Mouse (Mus musculus): ENCODE measurements around the gene Stard8. TPM values are rescaled to one million over a fixed set of nuclear protein-coding genes. Genes with fewer than 3 reads are reported as not detected.

Gene Stard8
- total RNA-seq, 2 experiments from 2014 or later = 0.28 to 0.42 TPM

DNA sequence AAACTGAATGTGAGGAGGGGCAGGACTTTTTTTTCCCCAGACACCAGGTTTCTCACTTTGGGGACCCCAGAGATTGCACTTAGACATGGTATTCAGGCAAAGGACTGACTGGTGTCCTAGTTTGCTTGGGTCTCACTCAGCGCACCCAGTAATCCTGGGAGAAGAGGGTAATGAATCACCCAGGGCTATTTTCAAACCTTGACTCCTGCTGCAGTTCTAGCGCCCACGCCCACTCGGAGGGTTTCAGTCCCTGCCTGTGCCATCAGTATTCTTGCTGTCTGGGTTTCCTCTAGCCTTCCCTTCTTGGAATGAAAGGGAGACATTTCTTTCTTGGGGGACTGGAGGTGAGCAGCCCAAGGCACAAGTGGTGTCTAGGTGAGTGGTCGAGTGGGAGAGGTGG is 40.7 kb downstream of the Stard8 start:
- no peak for ATAC-seq (replicated peaks; ENCODE audit: low FRiP score, low TSS enrichment, poor library complexity, severe bottlenecking)

DNA sequence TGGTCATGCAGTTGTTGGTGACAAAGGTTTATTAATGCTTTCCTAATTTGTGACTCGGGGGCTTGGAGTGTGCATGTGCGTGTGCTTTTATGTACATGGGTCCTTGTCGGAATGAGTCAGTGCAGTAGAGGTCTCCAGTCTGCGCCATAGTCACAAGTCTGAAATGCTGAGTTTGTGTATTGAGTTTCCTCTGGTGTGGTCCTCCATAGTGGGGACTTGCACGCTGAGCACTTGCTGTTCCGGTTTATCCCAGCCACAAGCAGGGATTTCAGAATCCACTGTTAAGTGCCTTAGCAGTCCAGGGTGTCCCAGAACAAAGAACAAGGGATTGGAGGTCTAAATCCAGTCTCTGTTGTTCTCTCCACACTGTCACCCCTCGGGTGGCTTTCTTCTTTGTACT is 42.3 kb downstream of the Stard8 start:
- no peak for ATAC-seq (replicated peaks; ENCODE audit: low FRiP score, low TSS enrichment, poor library complexity, severe bottlenecking)

DNA sequence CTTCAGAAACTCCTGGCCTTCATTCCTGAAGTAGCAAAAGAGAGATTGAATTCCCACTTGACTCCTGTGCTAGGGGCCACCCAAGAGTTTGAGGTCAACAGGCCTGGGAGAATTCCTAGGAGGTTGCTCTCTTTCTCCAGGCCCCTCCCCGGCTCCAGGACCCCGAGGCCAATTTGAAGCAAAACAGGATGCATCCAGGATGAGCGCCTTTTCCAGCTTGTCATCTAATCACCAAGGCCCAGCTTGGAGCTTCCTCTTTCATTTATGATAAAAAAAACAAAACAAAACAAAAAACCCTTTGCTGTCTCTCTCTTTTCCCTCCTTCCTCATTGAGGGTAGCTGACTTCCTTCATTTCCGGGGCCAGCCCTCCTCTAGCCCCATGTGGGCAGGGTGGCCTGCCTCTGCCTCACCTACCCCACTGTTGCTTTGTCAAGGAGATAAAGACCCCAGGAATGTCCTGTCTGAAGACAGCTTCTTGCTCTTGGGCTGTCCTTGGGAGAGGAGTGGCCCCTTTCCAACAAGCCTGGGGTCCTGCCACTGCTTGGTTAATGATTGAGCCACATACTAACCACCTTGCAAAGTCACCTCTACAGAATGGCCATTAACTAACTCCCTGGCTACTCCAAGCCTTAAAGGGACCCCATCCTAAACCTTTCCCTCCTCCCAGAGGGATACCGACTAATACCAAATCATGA is 43.5 kb downstream of the Stard8 start:
- ATAC-seq (replicated peaks; ENCODE audit: low FRiP score, low TSS enrichment, poor library complexity, severe bottlenecking) = no peak

DNA sequence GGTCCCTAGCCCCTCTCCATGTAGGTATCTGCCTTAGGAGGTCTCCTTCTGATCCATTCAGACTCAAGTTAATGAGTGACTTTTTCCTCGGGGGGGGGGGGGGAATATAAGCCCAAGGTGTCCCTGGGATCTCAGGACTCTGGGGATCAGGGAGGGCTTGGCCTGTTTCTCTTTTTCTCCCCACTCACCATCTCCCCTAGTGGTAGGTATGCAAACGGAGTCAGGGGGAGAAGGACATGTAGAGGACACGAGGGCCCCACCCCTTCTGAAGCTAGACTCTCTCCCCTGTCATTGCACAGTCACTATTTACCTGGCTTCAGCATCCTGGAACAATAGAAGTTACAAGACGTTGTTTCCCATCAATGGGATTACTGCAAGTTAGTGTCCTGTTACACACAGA is 45.1 kb downstream of the Stard8 start:
- ATAC-seq (replicated peaks; ENCODE audit: low FRiP score, low TSS enrichment, poor library complexity, severe bottlenecking) = no peak

DNA sequence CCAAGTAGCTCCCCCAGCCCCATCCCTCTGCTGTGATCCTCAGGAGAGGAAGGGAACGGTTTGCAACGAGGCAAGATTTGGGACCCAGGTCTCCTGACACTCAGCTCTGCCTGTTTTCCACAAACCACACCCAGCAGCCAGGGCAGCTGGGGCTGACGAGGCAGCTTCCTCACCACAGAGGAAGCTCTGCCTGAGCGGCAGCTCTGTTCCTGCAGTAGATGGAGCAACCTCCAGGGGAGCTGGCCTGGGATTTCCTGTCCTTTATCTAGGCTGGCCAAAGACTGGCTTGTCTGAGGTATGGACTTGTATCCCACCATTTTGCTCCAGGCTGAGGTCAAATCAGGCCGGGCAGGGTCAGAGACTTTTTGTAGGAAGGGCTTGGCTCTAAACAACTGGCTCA is 46.2 kb downstream of the Stard8 start:
- ATAC-seq (replicated peaks; ENCODE audit: low FRiP score, low TSS enrichment, poor library complexity, severe bottlenecking) = peak; percentile 71

DNA sequence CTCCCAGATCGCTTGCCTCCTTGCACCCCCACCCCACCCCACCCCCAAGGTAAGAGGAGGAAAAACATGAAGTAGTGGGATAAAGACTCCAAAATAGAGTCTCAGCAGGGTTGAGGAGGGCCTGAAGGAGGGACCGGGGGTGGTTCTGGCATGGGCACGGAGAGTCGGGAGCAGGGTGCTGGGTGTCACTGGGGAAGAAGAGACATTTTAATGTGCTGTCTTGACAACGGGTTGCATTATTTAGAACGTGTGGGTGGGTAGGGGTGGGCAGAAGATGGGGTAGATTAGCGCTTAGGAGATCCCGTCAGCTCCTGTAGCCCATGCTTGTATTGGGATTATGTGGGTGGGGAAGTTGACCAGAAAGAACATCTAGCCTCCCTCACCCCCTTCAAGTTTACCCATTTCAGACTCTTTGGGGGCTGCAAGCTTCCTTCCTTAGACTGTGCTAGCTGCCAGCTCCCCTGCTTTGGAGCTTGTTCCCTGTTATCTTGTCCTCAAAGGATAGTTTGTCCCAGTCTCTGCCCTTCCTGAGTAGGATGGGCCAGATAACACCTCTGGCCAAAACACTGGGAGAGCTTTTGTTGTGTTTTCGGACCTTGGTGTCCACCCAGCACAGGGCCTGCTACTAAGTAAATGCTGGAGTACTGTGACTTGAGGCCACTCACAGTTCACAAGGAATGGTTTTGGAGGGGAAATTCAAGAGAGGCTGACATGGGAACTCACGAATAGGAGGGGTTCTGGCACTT is 47.9 kb downstream of the Stard8 start:
- ATAC-seq (replicated peaks; ENCODE audit: low FRiP score, low TSS enrichment, poor library complexity, severe bottlenecking) = no peak

DNA sequence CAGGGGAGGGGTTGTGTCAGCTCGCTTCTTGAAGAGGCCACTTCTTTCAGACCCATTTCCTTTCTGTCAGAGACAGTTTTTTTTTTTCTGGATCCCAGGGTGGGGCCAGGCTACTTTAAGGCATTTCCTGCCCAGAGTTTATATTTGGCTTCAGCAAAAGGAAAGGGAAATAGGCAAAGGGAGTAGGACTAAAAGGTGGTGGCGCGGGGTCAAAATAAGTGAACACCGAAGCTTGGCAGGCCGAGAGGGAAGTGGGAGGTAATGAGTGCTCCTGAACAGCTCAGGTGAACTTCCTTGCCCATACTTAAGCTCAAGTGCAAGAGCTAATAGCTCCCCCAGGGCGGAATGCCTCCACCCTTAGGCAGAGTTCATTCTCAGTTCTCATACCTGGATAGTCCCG is 49.2 kb downstream of the Stard8 start:
- no peak for ATAC-seq (replicated peaks; ENCODE audit: low FRiP score, low TSS enrichment, poor library complexity, severe bottlenecking)

DNA sequence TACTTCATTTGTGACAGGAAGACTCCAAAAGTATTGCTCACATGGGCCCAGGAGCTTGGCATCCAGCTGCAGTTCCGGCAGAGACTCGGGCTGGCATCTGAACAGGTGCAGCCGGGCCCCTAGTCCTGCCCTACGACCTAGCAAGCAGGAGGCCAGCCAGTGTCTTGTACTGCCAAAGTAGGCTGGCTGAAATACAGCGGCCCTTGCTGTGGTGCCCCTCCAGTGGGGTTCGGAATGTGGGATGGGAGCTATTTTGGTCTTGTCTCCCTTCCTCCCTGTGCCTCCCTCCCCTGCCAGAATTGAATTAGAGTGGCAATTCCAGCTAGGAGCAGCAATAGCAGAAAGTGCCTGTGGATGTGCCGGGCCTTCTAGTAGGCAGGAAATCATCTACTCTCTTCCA is 51.5 kb downstream of the Stard8 start:
- ATAC-seq (replicated peaks; ENCODE audit: low FRiP score, low TSS enrichment, poor library complexity, severe bottlenecking) = no peak

DNA sequence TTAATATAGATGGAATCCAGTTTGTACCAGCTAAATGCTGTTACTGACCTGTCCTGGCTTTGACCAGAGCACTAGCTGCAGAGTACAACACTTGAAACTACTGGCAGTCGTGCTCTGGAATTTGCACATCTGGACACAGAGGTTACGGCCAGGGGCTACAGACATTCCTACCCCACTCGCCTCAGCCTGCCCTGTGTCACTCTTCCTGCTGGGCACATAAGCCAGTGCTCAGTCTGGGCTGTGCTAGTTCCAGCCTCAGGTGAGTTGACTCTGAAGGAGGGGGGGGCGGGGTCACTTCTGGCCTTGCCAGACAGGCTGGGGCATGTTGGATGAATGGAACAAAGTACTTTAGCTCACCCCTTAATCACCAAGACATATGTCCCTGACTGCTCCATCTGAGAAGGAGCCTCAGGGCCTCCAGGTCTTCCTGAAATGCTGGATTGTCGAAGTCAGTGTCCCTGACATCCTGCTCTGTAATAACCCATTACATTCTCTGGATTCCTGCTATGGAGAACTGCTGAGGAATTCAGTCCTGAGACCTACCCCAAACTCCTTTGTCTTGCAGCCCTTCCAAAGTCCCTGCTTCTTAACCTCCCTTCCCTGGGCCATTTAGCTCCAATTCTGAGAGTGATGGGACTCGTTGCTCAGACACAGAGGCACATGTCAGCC is 54.9 kb downstream of the Stard8 start:
- ATAC-seq (replicated peaks; ENCODE audit: low FRiP score, low TSS enrichment, poor library complexity, severe bottlenecking) = no peak

DNA sequence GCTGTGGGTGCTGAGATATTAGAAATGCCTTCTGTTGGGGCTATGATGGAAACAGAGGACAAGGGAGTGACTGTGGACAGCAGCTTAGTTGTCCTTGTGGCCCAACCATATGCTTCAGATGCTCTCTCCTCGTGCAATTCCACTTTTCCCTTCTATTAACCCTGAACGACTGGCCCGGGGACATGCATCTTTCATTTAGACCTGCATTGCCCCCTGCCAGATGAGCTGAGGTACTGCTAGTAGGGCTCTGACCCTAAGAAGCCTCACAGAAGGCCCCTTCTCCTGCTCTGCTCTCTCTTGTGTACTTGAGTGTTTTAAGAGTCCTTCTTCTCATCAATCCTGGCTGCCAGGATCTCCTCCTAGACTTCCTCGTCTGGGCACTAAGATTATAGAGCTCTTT is 56.1 kb downstream of the Stard8 start:
- ATAC-seq (replicated peaks; ENCODE audit: low FRiP score, low TSS enrichment, poor library complexity, severe bottlenecking) = no peak

DNA sequence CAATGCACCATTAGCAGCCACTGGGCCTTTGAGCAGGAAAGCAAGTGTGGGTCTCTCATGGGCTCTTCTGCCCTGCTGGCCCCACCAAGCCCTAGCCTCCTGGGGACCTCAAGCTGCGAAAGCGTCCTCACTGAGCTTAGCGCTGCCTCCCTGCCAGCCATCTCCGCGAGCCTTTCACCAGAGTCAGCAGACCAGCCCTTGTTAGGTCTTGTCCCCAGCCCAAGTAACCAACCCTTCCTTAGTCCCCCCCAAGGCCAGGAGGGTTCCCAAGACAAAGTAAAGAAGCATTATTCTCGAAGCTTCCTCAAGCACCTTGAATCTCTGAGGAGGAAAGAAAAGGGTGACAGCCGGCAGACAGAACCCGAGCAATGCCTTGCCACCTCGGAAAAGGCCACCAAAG is 62.5 kb downstream of the Stard8 start:
- no peak for ATAC-seq (replicated peaks; ENCODE audit: low FRiP score, low TSS enrichment, poor library complexity, severe bottlenecking)

DNA sequence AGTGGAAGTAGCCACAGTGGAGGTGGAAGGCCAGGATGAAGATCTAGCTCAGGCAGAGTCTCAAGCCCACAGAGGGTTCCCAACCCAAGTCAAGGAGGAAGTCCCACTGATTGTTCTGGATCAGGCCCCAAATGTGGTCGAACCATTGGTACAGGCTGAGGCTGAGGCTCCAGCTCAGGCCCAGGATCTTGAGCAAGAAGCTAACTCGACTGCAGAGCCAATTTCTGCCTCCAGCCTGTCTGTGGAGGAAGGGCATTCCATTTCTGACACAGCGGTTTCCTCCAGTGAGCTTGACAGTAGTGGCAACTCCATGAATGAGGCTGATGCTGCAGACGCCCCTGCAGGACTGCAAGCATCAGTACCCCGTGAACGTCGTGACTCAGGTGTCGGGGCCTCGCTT is 63.5 kb downstream of the Stard8 start:
- ATAC-seq (replicated peaks; ENCODE audit: low FRiP score, low TSS enrichment, poor library complexity, severe bottlenecking) = no peak

DNA sequence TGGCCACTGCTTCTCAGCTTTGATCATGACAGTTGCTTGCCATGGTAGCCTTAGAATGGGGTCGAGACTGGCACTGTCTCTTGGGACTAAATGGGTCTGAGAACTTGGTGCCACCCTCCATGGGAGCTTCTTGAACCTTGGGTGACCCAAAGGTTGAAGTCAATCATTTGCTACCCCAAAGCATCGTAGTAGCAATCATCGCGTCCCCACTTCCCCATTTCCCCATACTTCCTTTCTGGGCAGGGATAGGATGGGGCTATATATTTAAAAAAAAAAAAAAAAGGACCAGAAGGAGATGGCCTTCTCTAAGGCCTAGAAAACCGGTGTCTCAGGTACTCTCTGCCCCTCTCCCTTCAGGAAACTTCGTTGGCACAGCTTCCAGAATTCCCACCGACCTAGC is 64.2 kb downstream of the Stard8 start:
- ATAC-seq (replicated peaks; ENCODE audit: low FRiP score, low TSS enrichment, poor library complexity, severe bottlenecking) = no peak

DNA sequence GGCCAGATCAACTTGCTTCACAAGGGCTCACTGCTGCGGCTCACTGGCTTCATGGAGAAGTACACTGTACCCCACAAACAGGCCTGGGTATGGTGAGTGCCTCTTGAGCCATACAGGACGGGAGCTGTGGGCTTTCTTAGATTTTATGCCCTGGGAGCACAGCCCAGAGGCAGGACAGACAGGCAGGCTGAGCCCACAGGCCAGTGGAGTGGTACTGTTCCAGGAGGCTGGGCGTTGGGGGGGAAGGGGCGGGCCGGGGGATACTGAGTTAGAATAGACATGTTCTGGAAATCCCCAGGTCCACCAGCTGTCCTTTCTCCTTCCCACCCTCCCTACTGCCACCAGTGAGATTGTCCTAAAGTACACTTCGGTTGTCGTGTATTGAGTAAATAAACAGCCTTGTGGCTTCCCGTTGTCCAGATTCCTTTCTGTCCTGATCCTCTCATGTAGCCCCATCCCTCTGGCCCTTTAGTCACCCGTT is 64.7 kb downstream of the Stard8 start:
- no peak for ATAC-seq (replicated peaks; ENCODE audit: low FRiP score, low TSS enrichment, poor library complexity, severe bottlenecking)

DNA sequence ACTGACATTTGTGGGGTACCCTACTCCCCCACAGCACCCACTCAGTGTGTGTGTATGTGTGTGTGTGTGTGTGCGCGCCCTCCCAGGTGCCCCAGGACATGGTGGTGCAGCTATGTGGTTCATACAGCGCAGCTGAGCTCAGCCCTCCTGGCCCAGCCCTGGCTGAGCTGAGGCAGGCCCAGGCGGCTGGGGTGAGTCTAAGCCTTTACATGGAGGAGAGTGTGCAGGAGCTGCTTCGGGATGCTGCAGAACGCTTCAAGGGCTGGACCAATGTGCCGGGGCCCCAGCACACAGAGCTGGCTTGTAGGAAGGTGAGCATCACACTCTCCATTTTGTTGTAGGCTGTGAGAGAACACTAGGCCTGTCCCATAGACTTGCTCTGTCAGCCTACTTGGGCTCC is 68.1 kb downstream of the Stard8 start:
- no peak for ATAC-seq (replicated peaks; ENCODE audit: low FRiP score, low TSS enrichment, poor library complexity, severe bottlenecking)

DNA sequence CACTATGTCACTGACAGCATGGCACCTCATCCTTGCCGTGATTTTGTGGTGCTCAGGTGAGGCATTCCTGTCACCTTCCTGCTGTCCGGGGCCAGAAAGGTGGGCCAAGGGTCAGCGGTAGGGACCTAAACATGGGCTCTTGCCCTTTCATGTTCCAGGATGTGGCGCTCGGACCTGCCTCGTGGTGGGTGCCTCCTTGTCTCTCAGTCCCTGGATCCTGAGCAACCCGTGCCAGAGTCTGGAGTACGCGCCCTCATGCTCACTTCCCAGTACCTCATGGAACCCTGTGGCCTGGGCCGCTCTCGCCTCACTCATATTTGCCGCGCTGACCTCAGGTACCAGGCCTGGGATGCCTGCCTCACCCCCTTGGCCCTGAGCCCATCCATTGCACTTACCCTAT is 69.5 kb downstream of the Stard8 start:
- no peak for ATAC-seq (replicated peaks; ENCODE audit: low FRiP score, low TSS enrichment, poor library complexity, severe bottlenecking)

DNA sequence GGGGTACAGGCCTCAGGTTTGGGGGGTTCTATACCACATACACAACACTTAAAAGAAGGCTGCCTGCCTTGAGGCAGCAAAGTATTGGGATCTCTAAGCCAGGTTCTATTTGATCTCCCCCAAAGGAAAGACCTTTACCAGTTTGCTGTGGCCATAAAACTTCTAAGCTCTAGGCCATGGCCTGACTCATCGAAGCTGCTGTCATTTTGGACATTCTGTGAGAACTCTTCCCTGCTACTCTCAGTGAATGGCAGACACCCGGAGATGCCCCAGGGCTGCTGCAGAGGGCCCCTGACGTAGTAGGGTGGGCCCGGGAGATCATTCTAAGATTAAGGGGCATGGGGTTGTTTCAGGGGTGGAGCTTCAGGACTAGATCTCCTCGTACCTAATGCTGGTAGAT is 72.1 kb downstream of the Stard8 start:
- ATAC-seq (replicated peaks; ENCODE audit: low FRiP score, low TSS enrichment, poor library complexity, severe bottlenecking) = no peak

DNA sequence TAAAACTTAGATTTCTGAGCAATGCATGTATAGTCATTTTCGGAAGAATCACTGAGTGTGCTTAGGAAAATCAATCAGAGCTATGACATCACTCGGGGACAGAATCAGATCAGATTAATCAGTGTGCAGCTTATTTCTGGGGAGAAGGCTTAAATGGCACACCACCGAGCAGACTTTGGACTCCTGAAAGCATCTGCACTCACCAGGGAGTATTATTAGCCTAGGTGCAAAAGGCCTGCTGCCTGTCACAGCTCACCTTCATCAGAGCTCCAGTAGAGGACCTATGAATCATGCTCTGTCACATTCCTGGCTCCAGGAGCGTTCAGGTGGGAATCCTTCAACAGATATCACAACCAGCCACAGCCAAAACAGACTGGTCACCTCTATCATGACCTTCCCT is 73.4 kb downstream of the Stard8 start:
- ATAC-seq (replicated peaks; ENCODE audit: low FRiP score, low TSS enrichment, poor library complexity, severe bottlenecking) = no peak

DNA sequence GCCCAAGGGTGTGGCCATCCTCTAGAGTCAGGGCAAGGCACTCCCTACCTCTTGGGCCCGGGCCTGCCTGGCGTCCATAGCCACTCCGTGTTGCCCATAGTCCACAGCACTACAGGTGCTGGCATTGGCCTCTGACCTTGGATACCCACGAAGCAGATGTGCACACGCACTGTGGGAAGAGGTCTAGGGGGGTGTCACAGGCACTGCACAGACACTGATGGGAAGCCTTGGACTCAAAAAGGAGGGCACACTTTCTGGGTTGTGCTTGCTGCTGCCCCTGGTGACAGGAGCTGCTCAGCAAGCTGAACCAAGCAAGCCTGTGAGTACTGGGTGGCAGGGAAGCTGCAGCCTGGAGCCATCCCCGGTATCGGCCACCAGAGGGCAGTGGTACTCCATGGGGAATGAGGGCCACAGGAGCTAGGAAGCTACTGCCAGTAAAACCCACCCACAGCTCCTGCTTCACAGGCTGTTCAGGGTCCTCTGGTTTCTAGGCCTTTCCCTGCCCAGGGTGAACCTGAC is 75.4 kb downstream of the Stard8 start:
- peak; percentile 99 for ATAC-seq (replicated peaks; ENCODE audit: low FRiP score, low TSS enrichment, poor library complexity, severe bottlenecking)

DNA sequence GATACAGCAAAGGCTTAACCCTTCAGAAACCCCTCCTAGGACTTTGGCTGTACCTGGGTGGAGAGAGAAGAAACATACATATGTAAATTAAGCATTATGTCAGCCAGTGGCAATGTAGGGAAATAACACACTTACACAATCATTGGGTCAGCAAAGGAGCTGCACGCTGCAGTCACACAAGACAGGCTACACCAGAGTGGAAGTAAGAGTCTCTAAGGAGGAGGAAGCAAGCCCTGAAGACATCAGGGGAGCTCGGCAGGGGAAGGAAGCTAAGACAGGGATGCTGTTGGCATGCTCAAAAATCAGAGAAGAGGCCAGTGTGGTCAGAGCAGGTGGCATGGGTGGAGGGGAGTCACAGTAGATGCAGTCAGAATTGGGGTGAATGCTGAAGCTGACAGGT is 89.7 kb downstream of the Stard8 start:
- ATAC-seq (replicated peaks; ENCODE audit: low FRiP score, low TSS enrichment, poor library complexity, severe bottlenecking) = no peak
